Mouse (Mus musculus) adrenal gland, postnatal 4 days (tissue): Measurements from ENCODE around the gene Cntnap2. TPM values are rescaled to one million over a fixed set of nuclear protein-coding genes. Genes with fewer than 3 reads are reported as not detected.
"Not testable (repeated sequence)": the region's sequence is repeated elsewhere in the genome, so short reads cannot be mapped to it uniquely, and the experiment has no call there.

Experiments used
- DNase-seq, 2 experiments: peaks; one replicate each; pipeline ENCODE4 v3.0.0; 2021 to 2022; ENCODE audit warnings: low spot score in 2 of 2, mixed read lengths in 2 of 2
- total RNA-seq, 2 experiments: library from RNA; stranded (reverse); gene quantifications; 2 replicates each; pipeline ENCODE4 v1.2.3; 2021

Gene Cntnap2
- total RNA-seq, 2 experiments from 2014 or later, result 4.9 to 5.3 TPM

- no peak for DNase-seq
Measured at GRCm38 (mm10) chr6:47109582-47110220, 2050.5 kb downstream of the Cntnap2 start.

GRCm38 (mm10) chr6:47134063-47134462 is 2074.9 kb downstream of the Cntnap2 start:
- DNase-seq, result not testable (repeated sequence)

- not testable (repeated sequence) for DNase-seq
Measured at GRCm38 (mm10) chr6:47153018-47153417, 2093.9 kb downstream of the Cntnap2 start.

GRCm38 (mm10) chr6:47174580-47175294 is 2115.6 kb downstream of the Cntnap2 start:
- not testable (repeated sequence) for DNase-seq

DNA sequence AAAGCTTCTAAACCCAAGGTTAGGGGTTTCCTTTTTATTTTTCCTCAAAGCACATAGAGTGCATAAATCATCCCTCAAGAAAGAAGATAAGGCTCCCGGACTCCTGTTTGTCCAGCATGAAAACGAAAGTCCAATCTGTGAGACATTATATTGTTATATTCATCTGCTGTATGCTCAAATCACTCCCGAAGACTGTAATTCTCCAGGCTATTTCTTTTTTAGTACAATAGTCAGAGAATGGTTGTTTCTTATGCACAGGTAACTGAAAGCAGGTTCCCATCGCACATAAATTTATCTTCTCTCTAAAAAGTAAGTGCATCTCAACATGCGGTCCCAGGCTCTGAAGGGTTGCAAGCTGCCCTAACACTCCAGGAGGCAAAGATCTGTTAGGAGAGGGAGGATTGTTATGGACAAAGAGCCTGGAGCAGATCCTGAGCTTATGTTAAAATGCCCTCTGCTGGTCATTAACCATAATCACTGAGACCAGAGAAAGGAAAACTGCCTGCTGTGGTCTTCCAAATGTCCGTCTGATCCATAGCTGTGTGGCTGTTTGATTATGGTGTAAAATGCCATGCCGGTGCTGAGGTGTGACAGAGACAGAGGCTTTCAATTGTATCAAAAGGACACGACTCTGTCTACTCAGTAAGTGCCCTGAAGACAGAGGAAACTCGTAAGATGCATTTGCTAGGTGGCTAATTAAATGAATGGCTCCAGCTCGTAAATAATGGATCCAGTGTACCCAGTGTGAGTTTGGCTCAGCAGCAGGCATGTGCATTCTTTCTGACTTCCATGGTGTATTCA is 2116.4 kb downstream of the Cntnap2 start:
- not testable (repeated sequence) for DNase-seq

DNA sequence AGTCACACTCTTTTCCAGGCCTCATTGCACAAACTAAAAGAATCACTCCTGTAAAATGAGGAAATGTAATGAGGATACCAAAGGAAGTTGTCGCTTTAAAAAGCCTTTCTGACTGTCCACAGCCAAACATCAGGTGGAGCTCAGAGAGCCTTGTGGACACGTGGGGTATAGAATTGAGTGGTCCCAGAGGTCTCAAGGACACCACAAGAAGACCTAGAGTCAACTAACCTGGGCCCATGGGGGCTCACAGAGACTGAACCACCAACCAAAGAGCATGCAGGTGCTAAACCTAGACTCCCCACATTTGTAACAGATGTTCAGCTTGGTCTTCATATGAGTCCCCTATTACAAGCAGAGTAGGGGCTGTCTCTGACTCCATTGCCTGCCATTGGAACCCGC is 2117.0 kb downstream of the Cntnap2 start:
- DNase-seq, result not testable (repeated sequence)

DNA sequence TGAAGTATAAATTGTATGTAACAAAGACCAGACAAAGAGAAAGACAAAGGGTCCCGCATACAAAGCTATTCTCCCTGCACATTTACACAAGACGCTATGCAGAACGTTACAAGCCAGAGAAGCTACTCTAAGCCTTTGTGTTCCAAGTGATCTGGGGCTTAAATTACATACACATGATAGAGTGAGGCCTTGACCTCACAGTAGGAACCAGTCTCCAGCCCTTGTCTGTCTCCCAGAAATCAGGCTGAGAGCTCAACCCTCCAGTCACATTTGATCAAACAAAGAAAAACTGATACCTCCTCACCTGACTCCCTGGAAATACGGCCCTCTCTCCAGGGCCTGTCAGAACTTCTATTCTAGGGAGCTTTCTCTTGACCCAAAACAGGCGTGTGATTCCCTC is 2122.2 kb downstream of the Cntnap2 start:
- DNase-seq, result not testable (repeated sequence)

DNA sequence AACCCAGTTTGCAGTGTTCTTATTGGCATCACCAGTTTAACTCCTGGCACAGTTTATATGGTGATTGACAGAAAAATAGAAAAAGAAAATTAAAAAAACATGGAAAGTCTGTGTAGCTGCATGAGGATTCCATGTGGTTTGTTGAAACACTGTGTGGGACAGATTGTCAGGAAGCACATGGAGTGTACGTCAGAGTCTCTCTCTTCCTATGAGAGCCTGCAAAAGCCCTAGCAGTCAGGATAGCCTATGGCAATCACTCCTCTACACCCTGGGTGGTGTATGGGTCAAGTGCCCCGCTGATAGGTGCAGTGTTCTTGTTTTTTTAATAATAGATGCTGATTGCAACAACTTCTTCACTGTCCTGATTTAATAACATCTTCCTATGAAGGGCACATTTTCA is 2123.1 kb downstream of the Cntnap2 start:
- no peak for DNase-seq

DNA sequence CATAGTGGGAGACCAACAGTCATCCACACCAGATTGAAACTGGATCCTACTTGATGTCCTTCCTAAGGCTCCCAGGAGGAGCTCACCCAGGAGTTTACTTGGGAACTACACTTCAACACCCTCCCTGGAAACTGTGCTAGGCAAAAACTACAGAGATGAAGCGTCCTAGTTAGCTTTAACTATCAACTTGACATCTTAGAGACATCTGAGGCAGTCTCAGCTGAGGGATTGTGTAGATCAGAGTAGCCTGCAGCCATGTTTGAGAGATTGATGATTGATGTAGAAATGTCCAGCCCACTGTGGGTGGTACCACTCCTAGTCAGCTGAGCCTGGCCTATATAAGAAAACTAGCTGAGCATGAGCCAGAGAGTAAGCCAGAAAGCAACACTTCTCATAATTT is 2123.6 kb downstream of the Cntnap2 start:
- DNase-seq, result no peak

- not testable (repeated sequence) for DNase-seq
Measured at GRCm38 (mm10) chr6:47183850-47184249, 2124.7 kb downstream of the Cntnap2 start.

DNA sequence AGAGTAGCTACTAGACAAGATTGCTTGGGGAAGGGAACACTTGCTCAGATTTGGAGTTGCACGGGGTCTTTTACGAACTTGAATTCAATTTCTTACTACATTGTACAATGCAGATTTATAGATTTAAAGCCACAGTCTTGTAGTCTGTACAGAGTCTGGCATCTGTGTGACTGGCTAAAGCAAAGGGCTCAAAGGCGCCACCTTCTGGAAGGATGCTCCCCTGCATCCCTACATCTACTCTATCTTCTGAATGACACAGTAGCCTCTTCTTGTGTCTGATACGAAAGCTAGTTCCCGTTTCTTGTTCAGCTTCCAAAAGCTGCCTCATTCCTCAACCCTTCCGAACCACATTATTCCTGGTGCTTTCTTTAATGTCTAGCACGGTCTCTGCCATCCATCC is 2129.0 kb downstream of the Cntnap2 start:
- peak in 1 of 2 experiments; percentile 12 for DNase-seq

GRCm38 (mm10) chr6:47188596-47188995 is 2129.4 kb downstream of the Cntnap2 start:
- not testable (repeated sequence) for DNase-seq

GRCm38 (mm10) chr6:47190282-47190681 is 2131.1 kb downstream of the Cntnap2 start:
- DNase-seq, result no peak

- no peak for DNase-seq
Measured at GRCm38 (mm10) chr6:47191277-47191800, 2132.2 kb downstream of the Cntnap2 start.

GRCm38 (mm10) chr6:47191940-47192339 is 2132.8 kb downstream of the Cntnap2 start:
- DNase-seq, result no peak

DNA sequence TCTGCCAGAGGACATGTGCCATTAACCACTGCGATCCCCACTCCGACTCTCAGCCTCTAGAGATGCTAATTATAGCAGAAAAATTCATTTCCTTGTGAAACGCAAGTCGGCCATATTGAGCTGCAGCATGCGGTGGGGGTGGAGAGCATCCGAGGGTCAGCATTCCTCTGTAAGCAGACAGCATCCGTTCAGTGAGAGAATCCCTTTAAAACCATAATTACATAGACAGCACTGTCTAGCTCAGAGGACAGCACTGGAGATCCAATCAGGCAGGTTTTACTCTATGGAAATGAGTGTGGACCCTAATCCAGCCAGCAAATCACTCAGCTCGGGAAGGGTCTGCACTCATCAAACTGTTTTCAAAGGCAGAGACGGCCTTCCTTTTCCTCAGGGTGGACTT is 2133.3 kb downstream of the Cntnap2 start:
- DNase-seq, result no peak

- no peak for DNase-seq
Measured at GRCm38 (mm10) chr6:47197570-47197969, 2138.4 kb downstream of the Cntnap2 start.

DNA sequence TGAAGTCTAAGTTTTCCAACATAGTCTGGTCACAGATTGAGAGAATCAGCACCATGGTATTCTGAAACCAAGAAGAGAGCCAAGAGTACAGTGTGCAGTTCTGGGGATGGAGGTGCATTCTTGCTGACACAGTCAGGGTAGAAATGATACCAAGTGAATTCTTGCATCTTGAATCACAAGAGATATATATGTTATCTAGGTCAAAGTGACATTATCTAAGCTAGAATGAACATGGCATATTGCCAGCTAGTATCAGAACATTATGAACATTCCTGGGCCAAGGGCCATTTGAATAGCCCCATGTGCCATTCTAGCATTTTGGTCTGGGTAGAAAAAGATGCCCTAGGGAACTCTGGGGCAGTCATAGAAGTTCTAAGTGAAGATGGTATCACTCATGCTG is 2141.5 kb downstream of the Cntnap2 start:
- DNase-seq, result no peak

DNA sequence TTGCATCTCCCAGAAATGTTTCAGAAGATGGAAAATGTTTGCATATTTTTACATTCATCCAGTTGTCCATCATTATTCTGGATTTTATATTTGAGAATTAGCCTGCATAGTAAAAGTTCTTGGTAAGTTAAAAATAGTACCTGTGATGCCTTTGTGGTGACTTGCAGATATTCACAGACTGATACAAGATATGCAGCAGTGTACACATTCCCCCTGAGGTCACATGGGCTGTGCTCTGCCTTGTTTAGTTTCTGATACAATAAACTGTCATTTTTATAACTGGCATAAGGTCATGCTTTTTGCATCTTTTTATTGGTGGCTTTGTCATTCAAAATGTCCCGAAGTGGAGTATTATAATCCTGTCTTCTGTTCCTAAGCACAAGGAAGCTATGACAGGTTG is 2148.9 kb downstream of the Cntnap2 start:
- DNase-seq, result no peak

GRCm38 (mm10) chr6:47214731-47215130 is 2155.6 kb downstream of the Cntnap2 start:
- no peak for DNase-seq

- not testable (repeated sequence) for DNase-seq
Measured at GRCm38 (mm10) chr6:47223578-47223977, 2164.4 kb downstream of the Cntnap2 start.

GRCm38 (mm10) chr6:47225391-47225790 is 2166.2 kb downstream of the Cntnap2 start:
- DNase-seq, result not testable (repeated sequence)
